Mouse (Mus musculus) CH12F3 (cell line): Measurements from ENCODE around the gene Lmx1b.

Experiments
- in situ Hi-C: fragments of 300-500 bp; cut with MboI; formaldehyde crosslinking; loops from 2 replicates; pipeline ENCODE4 v1.14.3; 2020; ENCODE audit warnings: low sequenced_read_pairs

Gene Lmx1b

DNA sequence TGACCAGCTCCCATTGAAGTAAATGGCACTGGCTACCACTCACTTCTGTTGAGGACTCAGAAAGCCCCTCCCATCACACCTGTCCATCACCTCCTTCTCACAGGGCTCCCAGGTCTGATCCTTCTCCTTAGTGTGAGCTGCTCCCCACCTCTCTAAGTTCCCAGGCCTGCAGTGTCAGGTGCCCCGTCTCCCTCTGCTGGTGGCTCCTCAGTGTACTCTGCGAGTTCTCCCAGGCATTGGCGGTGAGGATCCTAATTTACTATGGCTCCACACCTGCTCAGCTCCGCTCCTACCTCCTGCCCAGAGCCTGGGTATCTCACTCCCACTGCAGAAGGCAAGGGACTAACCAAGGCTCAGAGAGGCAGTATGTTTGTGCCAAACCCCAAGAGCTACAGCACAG, 57.0 kb downstream of the Lmx1b start:
- in situ Hi-C loops = no loop called here

DNA sequence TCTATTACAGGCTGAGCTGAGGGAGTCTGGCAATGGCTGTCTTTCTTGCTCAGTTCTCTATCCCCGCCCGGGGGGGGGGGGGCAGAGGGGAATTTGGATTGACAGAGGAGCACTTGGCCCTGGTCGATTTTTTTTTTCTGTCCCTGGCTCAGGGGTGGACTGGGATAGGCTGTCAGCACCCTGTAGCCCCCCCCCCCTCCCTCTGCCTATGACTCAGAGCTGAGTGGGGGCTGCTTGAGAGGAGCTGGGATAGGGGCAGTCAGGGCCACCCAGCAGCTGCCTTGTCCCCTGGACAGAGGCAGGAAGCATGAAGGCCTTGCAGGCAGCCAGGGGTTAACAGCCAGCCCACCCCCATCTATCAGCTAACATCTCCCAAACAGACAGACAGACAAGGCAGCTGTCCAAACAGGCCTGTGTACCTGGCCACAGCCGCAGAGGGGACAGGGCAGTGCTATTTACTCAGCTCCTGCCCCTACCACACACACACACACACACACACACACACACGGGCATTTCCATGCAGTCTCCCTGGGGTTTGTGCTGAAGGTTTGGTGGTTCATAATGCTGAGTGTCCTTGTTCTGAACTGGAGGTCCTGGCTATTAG, 57.8 kb downstream of the Lmx1b start:
- in situ Hi-C loops = no loop called here

DNA sequence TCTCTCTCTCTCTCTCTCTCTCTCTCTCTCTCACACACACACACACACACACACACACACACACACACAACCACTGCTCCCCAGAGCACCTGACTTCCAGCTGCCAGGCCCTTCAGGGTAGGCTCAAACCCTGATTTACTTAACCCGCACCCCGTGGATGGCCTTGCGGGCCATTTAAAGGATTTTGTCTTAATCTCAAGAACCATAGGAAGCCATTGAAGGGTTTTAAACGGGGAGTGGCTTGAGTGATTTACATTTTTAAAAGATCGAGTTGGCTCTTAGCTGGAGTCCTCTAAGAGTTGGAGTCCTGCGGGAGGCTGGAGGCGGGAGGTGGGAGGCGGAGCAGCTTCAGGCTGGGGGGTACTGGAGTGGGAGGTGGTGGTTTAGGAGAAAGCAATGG, 58.4 kb downstream of the Lmx1b start:
- in situ Hi-C loops = no loop called here

DNA sequence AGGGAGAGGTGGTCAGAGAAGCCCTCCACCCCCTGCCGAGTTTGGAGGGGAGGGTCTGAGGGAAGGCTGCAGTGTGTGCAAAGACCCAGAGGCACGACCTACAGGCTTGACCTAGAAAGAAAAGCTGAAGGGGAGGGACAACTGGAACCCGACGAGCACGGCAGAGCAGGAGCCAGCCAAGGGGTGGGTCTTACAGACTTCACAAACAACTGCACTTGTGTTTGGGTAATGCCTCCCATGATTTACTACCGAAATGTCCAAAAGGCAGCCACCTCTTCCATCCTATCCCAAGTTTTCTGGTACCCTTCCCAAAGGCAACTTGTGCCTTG, 58.9 kb downstream of the Lmx1b start:
- in situ Hi-C loops = no loop called here

DNA sequence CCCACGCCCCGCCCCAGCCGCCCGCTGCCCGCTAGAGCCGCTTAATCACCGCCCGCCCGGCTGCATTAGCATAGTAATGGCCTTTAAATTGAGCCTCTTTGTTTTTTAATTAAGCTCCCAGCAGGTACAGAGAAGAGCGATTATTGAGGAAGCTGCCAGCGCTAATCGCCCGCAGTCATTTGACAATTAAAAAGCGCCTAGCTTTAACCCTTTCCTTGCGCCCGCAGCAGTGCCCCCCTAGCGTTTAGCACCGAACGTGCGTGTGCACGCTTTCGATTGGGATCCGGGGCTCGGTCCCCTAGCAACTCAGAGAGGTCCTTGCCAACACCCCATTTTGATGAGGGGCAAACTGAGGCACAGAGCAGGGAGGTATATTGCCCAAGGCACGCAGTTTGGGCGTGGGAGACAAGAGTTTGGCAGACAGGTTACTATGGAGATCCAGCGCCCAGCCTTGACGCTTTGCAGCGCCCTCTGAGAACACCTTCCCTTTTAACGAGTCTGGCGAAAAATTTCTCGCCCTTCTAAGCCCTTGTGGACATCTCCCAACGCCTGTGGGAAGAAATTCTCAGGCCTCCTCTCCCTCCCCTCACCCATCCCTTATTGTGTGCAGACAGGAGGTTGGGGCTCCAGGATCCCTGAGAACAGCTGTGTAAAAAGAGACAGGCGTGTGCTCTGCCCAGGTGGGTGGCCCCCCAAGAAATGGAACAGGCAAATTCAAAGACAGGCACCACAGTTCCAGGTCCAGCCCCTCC, 59.4 kb downstream of the Lmx1b start:
- in situ Hi-C loops = no loop called here

DNA sequence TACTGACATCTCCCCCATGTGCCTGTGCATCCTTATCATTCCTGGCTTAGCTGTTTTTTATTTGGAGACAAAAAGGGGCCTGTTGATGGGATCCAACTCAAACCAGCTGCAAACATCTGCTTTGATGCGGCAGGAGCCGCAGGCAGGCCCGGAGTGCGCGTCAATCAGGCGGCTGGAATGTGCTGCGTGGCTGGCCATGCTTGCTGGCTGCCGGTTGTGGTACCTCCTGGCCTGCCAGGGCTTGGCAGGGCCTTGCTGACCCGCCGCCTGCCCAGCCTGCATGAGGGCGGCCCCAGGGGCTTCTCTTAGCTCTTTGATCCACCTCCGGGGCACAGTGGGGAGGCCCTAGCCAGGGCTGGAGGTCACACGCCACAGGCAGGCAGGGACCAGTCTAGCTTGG, 64.9 kb downstream of the Lmx1b start:
- in situ Hi-C loops = no loop called here

DNA sequence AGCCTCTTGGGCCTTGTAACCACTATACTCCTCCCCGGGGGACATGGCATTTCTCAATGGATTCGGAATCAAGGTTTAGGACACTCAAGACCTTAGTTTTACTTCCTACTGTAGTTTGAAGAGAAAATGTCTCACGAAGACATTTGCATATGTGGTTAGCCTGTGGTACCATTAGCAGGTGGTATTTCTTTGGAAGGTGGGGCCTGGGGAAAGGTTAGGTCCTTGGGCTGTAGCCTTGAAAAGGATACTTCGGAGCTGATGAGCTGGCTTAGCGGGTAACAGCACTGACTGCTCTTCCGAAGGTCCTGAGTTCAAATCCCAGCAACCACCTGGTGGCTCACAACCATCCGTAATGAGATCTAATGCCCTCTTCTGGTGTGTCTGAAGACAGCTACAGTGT, 67.2 kb downstream of the Lmx1b start:
- in situ Hi-C loops = no loop called here

DNA sequence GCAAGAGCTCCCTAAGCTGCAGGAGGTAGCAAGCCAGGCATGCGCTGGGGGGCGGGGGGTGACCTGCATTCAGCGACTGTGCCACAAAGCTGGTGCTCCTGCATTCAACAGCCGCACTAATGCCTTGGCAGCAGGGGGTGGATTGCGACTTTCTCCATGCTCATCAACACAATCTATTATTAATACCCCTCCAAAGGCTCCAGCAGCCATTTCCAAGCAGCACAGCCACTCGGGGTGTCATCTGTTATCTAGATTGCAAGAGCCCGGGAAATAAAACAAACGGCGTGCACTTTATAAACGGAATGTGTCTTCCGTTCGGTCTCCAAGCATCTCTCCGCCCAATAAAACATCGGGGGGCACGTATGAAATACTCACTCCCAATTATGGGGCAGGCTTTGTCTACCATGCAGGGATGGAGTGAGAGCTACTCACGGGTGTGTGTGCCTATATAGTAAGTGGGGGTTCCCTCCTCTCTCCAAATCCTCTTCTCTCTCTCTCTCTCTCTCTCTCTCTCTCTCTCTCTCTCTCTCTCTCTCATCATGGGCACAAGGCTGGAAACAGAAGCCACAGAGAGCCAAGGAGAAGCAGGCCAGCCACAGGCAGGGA, 69.0 kb downstream of the Lmx1b start:
- in situ Hi-C loops = no loop called here

DNA sequence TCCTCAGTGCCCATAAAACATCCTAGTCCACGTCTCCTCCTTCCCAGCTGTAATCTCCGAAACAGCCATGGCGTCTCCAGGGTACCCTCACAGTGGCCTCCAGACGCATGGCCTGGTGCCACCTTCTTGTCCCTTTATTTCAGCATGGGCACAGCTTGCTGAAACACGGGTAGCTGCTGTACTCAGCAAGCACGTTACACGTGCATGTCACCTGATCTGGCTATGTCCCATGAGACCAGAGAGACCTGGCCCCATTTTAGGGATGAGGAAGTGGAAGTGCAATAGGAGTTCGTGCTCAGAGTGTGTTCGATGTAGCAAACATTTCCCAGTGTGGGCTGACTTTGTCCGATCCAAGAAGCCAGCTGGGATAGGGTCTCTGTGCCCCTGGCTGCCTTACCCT, 70.6 kb downstream of the Lmx1b start:
- in situ Hi-C loops = no loop called here

DNA sequence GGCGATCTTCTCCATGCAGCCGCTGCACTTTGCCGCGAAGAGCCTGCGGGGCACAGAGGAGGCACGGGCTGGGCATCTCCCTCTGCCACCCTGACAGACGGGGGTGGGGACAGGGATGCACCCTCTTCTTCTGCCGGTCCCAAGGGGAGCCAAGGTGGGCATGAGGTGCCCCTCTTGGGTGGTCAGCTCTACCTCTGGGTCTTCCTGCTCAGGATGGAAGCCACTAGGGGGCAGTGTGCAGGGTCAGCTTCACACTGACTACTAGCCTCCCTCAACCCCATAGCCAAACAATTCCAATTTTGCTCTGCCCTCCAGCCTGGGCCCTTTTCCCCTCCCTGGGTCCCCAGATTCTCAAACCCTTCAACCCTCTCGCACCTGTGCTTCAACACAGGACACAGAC, 71.1 kb downstream of the Lmx1b start:
- in situ Hi-C loops = no loop called here

DNA sequence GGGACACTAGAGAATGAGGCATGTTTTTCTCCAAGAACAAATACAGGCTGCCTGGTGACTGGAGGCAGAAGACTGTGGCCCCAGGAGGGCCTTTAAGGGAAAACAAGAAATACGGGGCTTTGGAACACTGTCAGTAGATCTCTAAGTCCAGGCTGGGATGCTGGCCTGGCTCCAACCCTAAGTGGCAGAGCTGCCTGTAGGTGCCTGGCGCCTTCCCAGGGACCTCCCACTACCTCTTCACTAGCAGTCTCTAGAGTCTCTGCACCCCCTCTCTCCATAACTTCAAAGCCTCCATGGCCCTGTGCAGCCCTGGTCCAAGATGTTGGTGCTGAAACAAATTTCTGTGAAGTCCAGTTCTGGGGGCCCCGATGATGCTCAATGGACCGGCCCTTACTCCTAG, 74.4 kb downstream of the Lmx1b start:
- in situ Hi-C loops = no loop called here

DNA sequence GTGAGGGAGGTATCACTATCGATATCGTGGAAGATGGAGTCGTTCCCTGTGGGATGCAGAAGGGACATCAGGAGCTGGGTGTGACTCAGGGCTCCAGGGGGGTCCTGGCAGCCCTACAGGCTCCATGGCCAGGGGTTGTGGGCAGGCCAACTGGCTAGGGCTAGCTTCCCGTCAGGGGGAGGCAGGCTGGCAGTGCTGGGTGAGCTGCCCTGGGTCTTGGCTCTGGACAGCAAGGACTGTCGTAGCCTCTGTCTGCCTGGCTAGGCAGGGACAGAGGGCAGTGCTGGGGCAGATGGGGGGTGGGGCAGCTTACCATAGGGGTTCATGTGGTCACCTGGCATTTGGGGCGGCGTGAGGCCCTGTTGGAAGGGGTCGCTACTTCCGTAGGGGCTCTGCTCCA, 75.6 kb downstream of the Lmx1b start:
- in situ Hi-C loops = no loop called here

DNA sequence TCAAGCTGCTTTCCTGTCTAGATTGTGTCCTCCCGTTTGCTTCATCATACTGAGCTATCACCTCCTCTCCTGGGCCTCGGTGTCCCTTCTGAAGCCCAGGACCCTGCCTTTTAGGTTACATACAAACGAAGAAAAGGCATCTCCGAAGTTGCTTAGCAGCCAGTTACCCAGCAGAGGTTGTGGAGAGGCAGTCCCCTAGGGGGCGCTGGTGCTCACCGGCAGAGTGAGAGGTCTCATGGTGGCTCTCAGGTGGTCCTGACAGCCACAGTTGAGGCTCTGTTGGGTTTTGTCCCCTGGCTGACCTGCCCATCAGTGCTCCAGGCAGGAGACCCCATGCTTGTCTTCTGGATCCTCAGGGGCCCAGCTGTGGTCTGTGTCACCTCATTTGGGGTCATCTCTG, 80.6 kb downstream of the Lmx1b start:
- in situ Hi-C loops = loop anchor here (10.0 kb wide), 1 partner anchor 65 kb away; no protein-coding TSS in a partner anchor

DNA sequence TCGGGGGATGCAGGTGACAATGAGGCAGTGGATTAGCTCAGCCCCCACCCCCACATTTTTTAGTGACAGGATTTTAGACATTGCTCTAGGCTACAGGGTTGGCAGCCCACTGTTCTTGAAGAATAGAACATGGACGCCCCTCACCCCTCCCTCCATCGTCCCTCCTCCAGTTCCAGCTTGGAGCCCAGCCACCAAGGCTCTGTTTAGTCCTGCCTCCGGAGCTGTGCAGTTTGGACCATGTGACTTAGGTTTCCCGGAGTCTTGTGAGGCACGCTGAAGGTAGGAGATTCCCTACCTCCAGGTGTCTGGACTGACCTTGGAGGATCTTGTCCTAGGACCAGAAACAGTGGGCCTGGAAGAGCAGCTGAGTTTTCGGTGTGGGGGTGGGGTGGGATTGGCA, 81.0 kb downstream of the Lmx1b start:
- in situ Hi-C loops = loop anchor here (10.0 kb wide), 1 partner anchor 65 kb away; no protein-coding TSS in a partner anchor

DNA sequence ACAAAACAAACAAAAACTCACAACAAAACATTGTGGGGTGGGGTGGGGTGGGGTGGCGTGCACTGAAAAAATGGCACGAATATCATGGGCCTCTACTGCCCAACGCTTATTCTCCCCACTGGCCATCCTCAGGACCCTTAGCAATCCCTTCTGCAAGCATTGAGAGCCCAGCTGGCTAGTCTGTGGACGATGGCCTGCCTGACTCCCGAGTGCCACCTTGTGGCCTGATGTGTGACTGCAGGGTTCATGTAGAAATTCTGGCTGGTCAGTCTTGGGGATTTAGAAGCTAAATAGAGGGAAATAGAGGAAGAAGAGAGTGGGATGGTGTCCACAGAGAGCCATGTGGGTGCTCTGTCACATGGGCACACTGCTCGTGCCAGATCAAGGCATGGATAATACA, 82.1 kb downstream of the Lmx1b start:
- in situ Hi-C loops = loop anchor here (10.0 kb wide), 1 partner anchor 63 kb away; no protein-coding TSS in a partner anchor

DNA sequence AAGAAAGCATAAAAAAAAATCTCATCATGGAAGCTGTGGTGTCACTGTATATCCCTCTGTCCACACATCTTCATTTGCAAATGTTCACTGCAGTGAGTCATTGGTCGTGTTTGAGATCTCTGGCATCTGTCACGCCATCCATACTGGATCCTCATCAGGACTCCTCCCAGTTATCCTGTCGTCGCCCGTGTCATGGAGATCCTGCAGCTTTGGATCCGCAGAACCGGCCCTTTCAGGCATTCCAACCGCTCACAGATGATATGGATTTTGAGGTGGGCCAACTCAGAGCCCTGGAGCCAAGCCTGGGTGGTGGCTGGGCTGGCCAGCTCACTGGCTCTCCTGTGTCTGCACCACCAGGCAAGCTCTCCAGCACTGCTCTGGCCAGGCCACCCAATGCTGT, 84.7 kb downstream of the Lmx1b start:
- in situ Hi-C loops = loop anchor here (10.0 kb wide), 1 partner anchor 61 kb away; no protein-coding TSS in a partner anchor

DNA sequence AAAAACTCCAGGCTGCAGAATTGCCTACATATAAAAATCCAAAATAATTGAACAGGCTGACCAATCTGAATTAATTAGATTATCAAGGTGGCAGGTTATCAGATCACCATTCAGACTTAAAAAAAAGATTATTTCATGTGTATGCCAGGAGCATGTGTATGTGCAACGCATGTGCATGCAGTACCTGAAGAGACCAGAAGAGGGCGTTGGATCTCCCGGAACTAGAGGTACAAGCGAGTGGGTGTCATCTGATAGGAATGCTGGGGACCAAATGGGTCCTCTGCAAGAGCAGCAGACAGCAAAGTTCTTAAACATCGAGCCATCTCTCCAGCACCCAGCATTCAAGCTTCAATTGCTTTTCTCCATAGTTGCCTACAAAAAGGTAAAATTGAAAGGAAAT, 87.6 kb downstream of the Lmx1b start:
- in situ Hi-C loops = loop anchor here (10.0 kb wide), 1 partner anchor 58 kb away; no protein-coding TSS in a partner anchor

DNA sequence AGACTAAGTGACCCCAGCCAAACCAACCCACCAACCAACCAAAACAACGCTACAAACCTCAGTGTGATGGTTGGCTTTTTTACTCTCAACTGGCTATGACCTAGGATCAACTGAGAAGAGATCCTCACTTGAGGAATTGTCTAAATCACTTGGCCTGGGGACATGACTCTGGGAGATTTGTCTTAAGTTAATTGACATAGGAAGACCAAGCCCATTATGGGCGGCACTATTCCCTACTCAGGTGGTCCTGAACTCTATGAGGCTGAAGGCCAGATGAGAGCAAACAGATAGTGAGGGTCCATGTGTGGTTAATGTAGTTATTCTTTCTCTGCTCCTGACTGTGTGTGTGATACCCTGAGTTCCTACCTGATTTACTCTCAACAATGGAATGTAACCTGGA, 92.7 kb downstream of the Lmx1b start:
- in situ Hi-C loops = no loop called here

DNA sequence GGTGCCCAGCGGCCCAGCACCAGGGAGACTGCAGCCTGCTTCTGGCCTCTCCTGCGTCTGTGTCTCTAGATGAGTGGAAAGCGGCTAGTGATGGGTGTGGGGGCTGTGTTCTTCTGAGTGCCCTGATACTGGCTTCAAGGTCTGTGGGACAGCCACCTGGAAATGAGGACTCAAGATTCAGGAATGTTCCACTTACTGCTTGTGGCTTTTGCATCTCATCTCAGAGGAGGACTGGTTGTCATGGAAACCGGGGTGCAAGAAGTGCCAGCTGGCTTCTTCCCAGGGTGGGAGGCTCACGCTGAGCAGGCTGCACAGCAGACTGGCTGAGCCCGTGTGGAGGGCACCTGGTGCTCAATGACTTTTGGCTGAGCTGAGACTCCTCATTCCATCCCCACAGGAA, 93.4 kb downstream of the Lmx1b start:
- in situ Hi-C loops = no loop called here

DNA sequence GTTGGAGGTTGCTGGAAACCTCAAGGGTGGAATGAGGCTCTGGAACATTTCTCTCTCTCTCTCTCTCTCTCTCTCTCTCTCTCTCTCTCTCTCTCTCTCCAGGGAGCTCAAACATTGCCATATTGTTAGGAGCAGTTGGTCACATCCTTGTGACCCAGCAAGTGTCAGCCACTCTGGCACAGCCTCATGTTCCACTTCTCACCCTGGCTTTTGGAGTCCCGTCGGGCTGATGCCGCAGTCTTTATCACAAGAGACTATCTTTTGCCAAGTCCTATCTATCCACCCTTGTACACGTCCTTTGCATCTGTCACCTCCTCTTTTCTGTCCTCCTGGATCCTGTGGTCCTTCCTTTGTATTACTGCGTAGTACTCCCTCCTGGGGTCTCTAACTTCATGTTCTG, 94.3 kb downstream of the Lmx1b start:
- in situ Hi-C loops = no loop called here

DNA sequence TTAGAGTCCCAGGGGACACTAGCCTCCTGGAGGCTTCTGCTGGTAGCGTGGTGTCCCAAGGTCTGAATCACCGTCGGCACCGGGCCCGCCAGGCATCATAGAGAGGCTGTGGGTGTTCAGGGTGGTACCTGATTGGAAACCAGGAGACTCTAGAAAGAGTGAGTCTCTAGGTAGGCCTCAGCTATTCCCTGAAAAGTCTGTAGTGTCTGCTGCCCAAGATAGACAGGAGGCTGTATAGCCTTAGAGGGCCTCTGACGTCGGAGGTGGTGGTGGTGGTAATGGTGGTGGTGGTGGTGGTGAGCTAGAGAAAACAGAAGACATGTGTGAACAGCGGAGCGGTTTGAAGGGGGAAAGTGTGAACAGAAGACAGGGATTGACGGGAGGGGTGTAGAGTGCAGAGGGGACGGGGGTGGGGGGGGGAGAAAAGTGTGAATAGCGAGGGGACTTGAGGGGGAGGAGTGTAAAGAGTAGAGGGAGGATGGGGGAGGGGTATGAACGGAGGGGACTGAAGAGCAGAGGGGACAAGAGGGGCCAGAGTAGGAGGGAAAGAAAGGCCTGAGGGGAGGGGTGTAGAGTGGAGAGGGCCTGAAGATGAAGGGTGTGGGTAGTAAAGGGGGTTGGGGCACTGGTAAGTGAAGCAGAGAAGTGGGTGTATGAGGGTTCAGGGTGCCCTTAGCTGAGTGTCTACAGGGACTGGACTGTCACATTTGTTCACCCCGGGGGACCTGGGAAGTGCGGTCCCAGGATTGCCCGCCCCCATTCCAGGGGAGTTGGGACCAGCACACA, 95.3 kb downstream of the Lmx1b start:
- in situ Hi-C loops = no loop called here
